Mouse (Mus musculus) thymus, adult 2 months (tissue): ENCODE measurements around the gene Tll2. TPM values are rescaled to one million over a fixed set of nuclear protein-coding genes. Genes with fewer than 3 reads are reported as not detected.

Experiments
- DNase-seq: peaks from one replicate; pipeline ENCODE4 v3.0.0; 2021
- H3K27ac ChIP-seq: fragments of 200-500 bp; 2 replicates; pipeline ENCODE4 v1.5.1; 2012; ENCODE audit warnings: low read length, control low read depth; ENCODE audit not compliant: control insufficient read depth, insufficient read depth
- H3K27me3 ChIP-seq: fragments of 200-500 bp; 2 replicates; pipeline ENCODE4 v1.6.1; 2012; ENCODE audit warnings: mild to moderate bottlenecking, low read length, moderate library complexity, mixed read lengths; ENCODE audit not compliant: control insufficient read depth, insufficient read depth
- H3K36me3 ChIP-seq: fragments of 200-500 bp; 2 replicates; pipeline ENCODE4 v1.6.1; 2012; ENCODE audit warnings: mild to moderate bottlenecking, low read length, moderate library complexity; ENCODE audit not compliant: control insufficient read depth, insufficient read depth
- H3K4me1 ChIP-seq: fragments of 200-500 bp; replicated peaks from 2 replicates; pipeline ENCODE4 v1.6.1; 2012; ENCODE audit warnings: low read length; ENCODE audit not compliant: control insufficient read depth, insufficient read depth
- H3K4me3 ChIP-seq: fragments of 200-500 bp; 2 replicates; pipeline ENCODE4 v1.5.1; 2012; ENCODE audit warnings: mild to moderate bottlenecking, low read length, control low read depth, moderate library complexity; ENCODE audit not compliant: control insufficient read depth, insufficient read depth
- CTCF ChIP-seq: fragments of 200-500 bp; IDR thresholded peaks from 2 replicates; pipeline ENCODE4 v1.5.1; 2012; ENCODE audit warnings: mild to moderate bottlenecking, control low read depth, low read length, moderate library complexity, borderline replicate concordance; ENCODE audit not compliant: control insufficient read depth, poor library complexity, insufficient read depth; ENCODE audit errors: extremely low read depth
- POLR2A ChIP-seq: fragments of 200-500 bp; IDR thresholded peaks from 2 replicates; pipeline ENCODE4 v1.6.1; 2012; ENCODE audit warnings: mild to moderate bottlenecking, low read length, control low read depth, moderate library complexity; ENCODE audit not compliant: control insufficient read depth, poor library complexity, insufficient read depth; ENCODE audit errors: extremely low read depth
- WGBS: fragments of 180-500 bp; shearing (Covaris S2); methylation state at CpG from one replicate; pipeline ENCODE4 v1.1.7; 2018; 5-methylcytosine and 5-hydroxymethylcytosine counted together
- polyA plus RNA-seq: library from polyadenylated mRNA; depleted of rRNA; stranded (reverse); fragments of >200 nt; gene quantifications from 2 replicates; pipeline ENCODE4 v1.2.3, GENCODE M21; 2012

Tll2 gene
- polyA plus RNA-seq, 1 experiment: 0.05 TPM

- Histone ChIP-seq H3K4me3 (no peak overlapping the region), H3K36me3 (no peaks in the 10 kb centered on the region), H3K27ac (no peak overlapping the region), H3K4me1 (no peaks in the 10 kb centered on the region), H3K27me3 (no peaks in the 10 kb centered on the region)
- WGBS: 42% methylated on average over 5 of the region's 5 CpGs
- TF ChIP-seq CTCF: no peak
- TF ChIP-seq POLR2A: no peak
- no peak for DNase-seq
These were observed 92.0 kb downstream of the Tll2 start for GRCm38 (mm10) chr19:41114611-41115010.

- H3K27me3 ChIP-seq: no peaks in the 10 kb centered on the region
- 84% methylated on average over 17 of the region's 17 CpGs for WGBS
These were observed 92.6 kb downstream of the Tll2 start for GRCm38 (mm10) chr19:41113911-41114531.

GRCm38 (mm10) chr19:41112609-41113008 is 94.0 kb downstream of the Tll2 start:
- 27% methylated on average over 6 of the region's 6 CpGs for WGBS
- Histone ChIP-seq H3K4me3 (no peak overlapping the region), H3K27me3 (no peaks in the 10 kb centered on the region), H3K36me3 (no peaks in the 10 kb centered on the region), H3K4me1 (no peaks in the 10 kb centered on the region), H3K27ac (no peak overlapping the region)
- no peak for DNase-seq
- no peak for TF ChIP-seq CTCF
- TF ChIP-seq POLR2A: no peak

More at GRCm38 (mm10) chr19:41113911-41114531, 92.6 kb downstream of the Tll2 start:
- Histone ChIP-seq H3K36me3 (no peaks in the 10 kb centered on the region), H3K4me3 (no peak overlapping the region), H3K27ac (no peak overlapping the region), H3K4me1 (no peaks in the 10 kb centered on the region)
- TF ChIP-seq POLR2A (no peak), CTCF (no peak)
- no peak for DNase-seq

- H3K4me3 ChIP-seq: no peak overlapping the region
- no peak overlapping the region for H3K27ac ChIP-seq
- no peaks in the 10 kb centered on the region for H3K27me3 ChIP-seq
- DNase-seq: no peak
- 69% methylated on average over 5 of the region's 5 CpGs for WGBS
- H3K36me3 ChIP-seq: no peaks in the 10 kb centered on the region
- no peak for TF ChIP-seq CTCF
- no peak for TF ChIP-seq POLR2A
- H3K4me1 ChIP-seq: no peaks in the 10 kb centered on the region
These were observed 96.6 kb downstream of the Tll2 start for GRCm38 (mm10) chr19:41109991-41110390.

- TF ChIP-seq CTCF (no peak), POLR2A (no peak)
- DNase-seq: no peak
- H3K27ac ChIP-seq: no peak overlapping the region
- H3K4me3 ChIP-seq: no peak overlapping the region
- H3K4me1 ChIP-seq: no peaks in the 10 kb centered on the region
- 83% methylated on average over 8 of the region's 8 CpGs for WGBS
- H3K36me3 ChIP-seq: no peaks in the 10 kb centered on the region
- H3K27me3 ChIP-seq: no peaks in the 10 kb centered on the region
These were observed 97.1 kb downstream of the Tll2 start for GRCm38 (mm10) chr19:41109496-41109895.

GRCm38 (mm10) chr19:41108666-41109065 is 98.0 kb downstream of the Tll2 start:
- H3K36me3 ChIP-seq: no peaks in the 10 kb centered on the region
- no peak overlapping the region for H3K27ac ChIP-seq
- TF ChIP-seq CTCF (no peak), POLR2A (no peak)
- no peaks in the 10 kb centered on the region for H3K27me3 ChIP-seq
- WGBS: 94% methylated on average over 7 of the region's 7 CpGs
- no peaks in the 10 kb centered on the region for H3K4me1 ChIP-seq
- no peak for DNase-seq
- no peak overlapping the region for H3K4me3 ChIP-seq

GRCm38 (mm10) chr19:41107530-41107929 is 99.1 kb downstream of the Tll2 start:
- Histone ChIP-seq H3K4me3 (no peak overlapping the region), H3K36me3 (no peaks in the 10 kb centered on the region), H3K27ac (no peak overlapping the region), H3K4me1 (no peaks in the 10 kb centered on the region), H3K27me3 (no peaks in the 10 kb centered on the region)
- DNase-seq: no peak
- no peak for TF ChIP-seq CTCF
- TF ChIP-seq POLR2A: no peak
- 67% methylated on average over 8 of the region's 8 CpGs for WGBS
